Mouse (Mus musculus): ENCODE results near the gene Kcnh2.

GRCm38 (mm10) chr5:24389011-24389657 is 37.7 kb upstream of the Kcnh2 start:
- TF ChIP-seq CTCF (IDR thresholded peaks at IDR 0.05; ENCODE audit: control insufficient read depth, insufficient read depth, insufficient replicate concordance, low read depth, low read length) (no peak), POLR2A (IDR thresholded peaks at IDR 0.05; ENCODE audit: control insufficient read depth, low read depth, low read length) (no peak)

All from testis, adult 2 months (tissue).